Mouse (Mus musculus): ENCODE data around the gene Dera. TPM values are rescaled to one million over a fixed set of nuclear protein-coding genes. Genes with fewer than 3 reads are reported as not detected.
A peak's percentile ranks its signal among the peaks of the same experiment; 100 is the strongest.

Gene Dera
- polyA plus RNA-seq, 1 experiment from 2014 or later = 12.9 TPM

- 91% methylated on average over 4 of the region's 4 CpGs for WGBS
- Histone ChIP-seq H3K4me2 (replicated peaks) (no peak overlapping the region), H3K4me1 (replicated peaks; ENCODE audit: control insufficient read depth, insufficient read depth, low read length) (peaks cover 6% of the 10 kb centered on the region; the same call in 1 of the 2 replicates), H3K27me3 (ENCODE audit: control insufficient read depth, insufficient read depth, low read length) (no peaks in the 10 kb centered on the region), H3K4me3 (replicated peaks; ENCODE audit: low read length) (no peak overlapping the region), H3K9ac (no peak overlapping the region), H3K9me3 (ENCODE audit: control insufficient read depth, low read length) (no peaks in the 10 kb centered on the region), H3K36me3 (replicated peaks; ENCODE audit: control insufficient read depth, insufficient read depth) (peaks cover 50% of the 10 kb centered on the region), H3K27ac (no peak overlapping the region)
- no peak for DNase-seq (ENCODE audit: low spot score)
- ATAC-seq (ENCODE audit: low FRiP score) = no peak
Measured at GRCm38 (mm10) chr6:137752275-137752655, 2.1 kb upstream of the Dera start.

- DNase-seq (ENCODE audit: low spot score) (no peak), ATAC-seq (ENCODE audit: low FRiP score) (no peak)
- Histone ChIP-seq H3K4me1 (replicated peaks; ENCODE audit: control insufficient read depth, insufficient read depth, low read length) (peaks cover 6% of the 10 kb centered on the region; the same call in 1 of the 2 replicates), H3K4me3 (replicated peaks; ENCODE audit: low read length) (peak overlapping the region; percentile 43), H3K27ac (no peak overlapping the region), H3K36me3 (replicated peaks; ENCODE audit: control insufficient read depth, insufficient read depth) (peaks cover 25% of the 10 kb centered on the region), H3K4me2 (replicated peaks) (peak overlapping the region; percentile 59), H3K27me3 (ENCODE audit: control insufficient read depth, insufficient read depth, low read length) (no peaks in the 10 kb centered on the region), H3K9ac (peak overlapping the region; percentile 47), H3K9me3 (ENCODE audit: control insufficient read depth, low read length) (no peaks in the 10 kb centered on the region)
- WGBS = 5% methylated on average over 8 of the region's 8 CpGs
Measured at GRCm38 (mm10) chr6:137754857-137755232, 499 bp downstream of the Dera start.

GRCm38 (mm10) chr6:137756310-137756709 is 2.0 kb downstream of the Dera start:
- no peak for ATAC-seq (ENCODE audit: low FRiP score)
- 70% methylated on average over 5 of the region's 5 CpGs for WGBS
- H3K9me3 ChIP-seq (ENCODE audit: control insufficient read depth, low read length) = no peaks in the 10 kb centered on the region
- H3K36me3 ChIP-seq (replicated peaks; ENCODE audit: control insufficient read depth, insufficient read depth) = peaks cover 14% of the 10 kb centered on the region
- no peak overlapping the region for H3K27ac ChIP-seq
- peaks cover 6% of the 10 kb centered on the region; the same call in 1 of the 2 replicates for H3K4me1 ChIP-seq (replicated peaks; ENCODE audit: control insufficient read depth, insufficient read depth, low read length)
- no peak overlapping the region for H3K4me3 ChIP-seq (replicated peaks; ENCODE audit: low read length)
- H3K9ac ChIP-seq = no peak overlapping the region
- H3K27me3 ChIP-seq (ENCODE audit: control insufficient read depth, insufficient read depth, low read length) = no peaks in the 10 kb centered on the region
- no peak for DNase-seq (ENCODE audit: low spot score)
- H3K4me2 ChIP-seq (replicated peaks) = no peak overlapping the region

GRCm38 (mm10) chr6:137757891-137758290 is 3.5 kb downstream of the Dera start:
- Histone ChIP-seq H3K9me3 (ENCODE audit: control insufficient read depth, low read length) (no peaks in the 10 kb centered on the region), H3K4me3 (replicated peaks; ENCODE audit: low read length) (no peak overlapping the region), H3K4me1 (replicated peaks; ENCODE audit: control insufficient read depth, insufficient read depth, low read length) (peaks cover 6% of the 10 kb centered on the region; the same call in 1 of the 2 replicates), H3K4me2 (replicated peaks) (no peak overlapping the region), H3K27me3 (ENCODE audit: control insufficient read depth, insufficient read depth, low read length) (no peaks in the 10 kb centered on the region), H3K9ac (no peak overlapping the region), H3K36me3 (replicated peaks; ENCODE audit: control insufficient read depth, insufficient read depth) (no peaks in the 10 kb centered on the region; the same call in 1 of the 2 replicates), H3K27ac (no peak overlapping the region)
- WGBS = 92% methylated on average over 1 of the region's 1 CpGs
- ATAC-seq (ENCODE audit: low FRiP score) = no peak
- no peak for DNase-seq (ENCODE audit: low spot score)

GRCm38 (mm10) chr6:137759681-137760080 is 5.3 kb downstream of the Dera start:
- H3K4me1 ChIP-seq (replicated peaks; ENCODE audit: control insufficient read depth, insufficient read depth, low read length) = no peaks in the 10 kb centered on the region
- no peaks in the 10 kb centered on the region for H3K9me3 ChIP-seq (ENCODE audit: control insufficient read depth, low read length)
- H3K27ac ChIP-seq = no peak overlapping the region
- ATAC-seq (ENCODE audit: low FRiP score) (peak; percentile 21; the same call in 1 of the 2 replicates), DNase-seq (ENCODE audit: low spot score) (no peak)
- WGBS = 61% methylated on average over 8 of the region's 8 CpGs
- no peak overlapping the region for H3K9ac ChIP-seq
- no peak overlapping the region for H3K4me2 ChIP-seq (replicated peaks)
- H3K36me3 ChIP-seq (replicated peaks; ENCODE audit: control insufficient read depth, insufficient read depth) = no peaks in the 10 kb centered on the region
- no peaks in the 10 kb centered on the region for H3K27me3 ChIP-seq (ENCODE audit: control insufficient read depth, insufficient read depth, low read length)
- H3K4me3 ChIP-seq (replicated peaks; ENCODE audit: low read length) = no peak overlapping the region

- no peaks in the 10 kb centered on the region for H3K4me1 ChIP-seq (replicated peaks; ENCODE audit: control insufficient read depth, insufficient read depth, low read length)
- H3K4me2 ChIP-seq (replicated peaks) = no peak overlapping the region
- no peak for ATAC-seq (ENCODE audit: low FRiP score)
- no peak overlapping the region for H3K9ac ChIP-seq
- H3K27ac ChIP-seq = no peak overlapping the region
- 76% methylated on average over 15 of the region's 15 CpGs for WGBS
- no peaks in the 10 kb centered on the region for H3K27me3 ChIP-seq (ENCODE audit: control insufficient read depth, insufficient read depth, low read length)
- H3K36me3 ChIP-seq (replicated peaks; ENCODE audit: control insufficient read depth, insufficient read depth) = no peaks in the 10 kb centered on the region
- H3K4me3 ChIP-seq (replicated peaks; ENCODE audit: low read length) = no peak overlapping the region
- DNase-seq (ENCODE audit: low spot score) = no peak
- H3K9me3 ChIP-seq (ENCODE audit: control insufficient read depth, low read length) = no peaks in the 10 kb centered on the region
Measured at GRCm38 (mm10) chr6:137760966-137761365, 6.6 kb downstream of the Dera start.

- Histone ChIP-seq H3K9ac (no peak overlapping the region), H3K4me1 (replicated peaks; ENCODE audit: control insufficient read depth, insufficient read depth, low read length) (no peaks in the 10 kb centered on the region), H3K27ac (no peak overlapping the region), H3K27me3 (ENCODE audit: control insufficient read depth, insufficient read depth, low read length) (no peaks in the 10 kb centered on the region), H3K4me2 (replicated peaks) (no peak overlapping the region), H3K9me3 (ENCODE audit: control insufficient read depth, low read length) (no peaks in the 10 kb centered on the region), H3K36me3 (replicated peaks; ENCODE audit: control insufficient read depth, insufficient read depth) (no peaks in the 10 kb centered on the region), H3K4me3 (replicated peaks; ENCODE audit: low read length) (no peak overlapping the region)
- DNase-seq (ENCODE audit: low spot score) = no peak
- WGBS = 46% methylated on average over 3 of the region's 3 CpGs
- no peak; the same call in 1 of the 2 replicates for ATAC-seq (ENCODE audit: low FRiP score)
Measured at GRCm38 (mm10) chr6:137764572-137765210, 10.3 kb downstream of the Dera start.

- Histone ChIP-seq H3K27ac (no peak overlapping the region), H3K9ac (no peak overlapping the region), H3K4me1 (replicated peaks; ENCODE audit: control insufficient read depth, insufficient read depth, low read length) (no peaks in the 10 kb centered on the region), H3K36me3 (replicated peaks; ENCODE audit: control insufficient read depth, insufficient read depth) (no peaks in the 10 kb centered on the region), H3K4me3 (replicated peaks; ENCODE audit: low read length) (no peak overlapping the region), H3K4me2 (replicated peaks) (no peak overlapping the region), H3K27me3 (ENCODE audit: control insufficient read depth, insufficient read depth, low read length) (no peaks in the 10 kb centered on the region), H3K9me3 (ENCODE audit: control insufficient read depth, low read length) (no peaks in the 10 kb centered on the region)
- DNase-seq (ENCODE audit: low spot score) (no peak), ATAC-seq (ENCODE audit: low FRiP score) (no peak)
Measured at GRCm38 (mm10) chr6:137766177-137766576, 11.8 kb downstream of the Dera start.

- WGBS = 68% methylated on average over 3 of the region's 3 CpGs
- no peak; the same call in 1 of the 2 replicates for ATAC-seq (ENCODE audit: low FRiP score)
- Histone ChIP-seq H3K27me3 (ENCODE audit: control insufficient read depth, insufficient read depth, low read length) (no peaks in the 10 kb centered on the region), H3K4me1 (replicated peaks; ENCODE audit: control insufficient read depth, insufficient read depth, low read length) (no peaks in the 10 kb centered on the region), H3K27ac (no peak overlapping the region), H3K4me3 (replicated peaks; ENCODE audit: low read length) (no peak overlapping the region), H3K4me2 (replicated peaks) (no peak overlapping the region), H3K9ac (no peak overlapping the region), H3K9me3 (ENCODE audit: control insufficient read depth, low read length) (no peaks in the 10 kb centered on the region), H3K36me3 (replicated peaks; ENCODE audit: control insufficient read depth, insufficient read depth) (no peaks in the 10 kb centered on the region)
- DNase-seq (ENCODE audit: low spot score) = no peak
Measured at GRCm38 (mm10) chr6:137771621-137772250, 17.4 kb downstream of the Dera start.

Measured in hindbrain, embryonic 14.5 days (tissue).